Mouse (Mus musculus) hematopoietic stem cell, adult 5-6 weeks (primary cell): ENCODE data around the gene Ibsp. TPM values are rescaled to one million over a fixed set of nuclear protein-coding genes. Genes with fewer than 3 reads are reported as not detected.

ENCODE experiments used
- ATAC-seq, 2 experiments: fragments of 125-278 bp in 1 of 2; replicated peaks in 1 of 2; 2 replicates each; pipeline ENCODE4 v1.8.0; 2016 to 2017; ENCODE audit warnings: inconsistent platforms in 2 of 2, mild to moderate bottlenecking in 2 of 2, moderate number of reproducible peaks in 2 of 2, low read depth in 1 of 2, moderate TSS enrichment in 1 of 2; ENCODE audit not compliant: low FRiP score in 2 of 2, poor library complexity in 2 of 2, severe bottlenecking in 2 of 2, insufficient read depth in 1 of 2, low TSS enrichment in 1 of 2
- total RNA-seq: library from RNA; stranded (forward); fragments of 172-1452, 232-1000 nt; gene quantifications from 2 replicates; pipeline ENCODE4 v1.2.3, GENCODE M21; 2017

Gene Ibsp
- total RNA-seq: 0.05 and 1.1 TPM in 2 replicates

DNA sequence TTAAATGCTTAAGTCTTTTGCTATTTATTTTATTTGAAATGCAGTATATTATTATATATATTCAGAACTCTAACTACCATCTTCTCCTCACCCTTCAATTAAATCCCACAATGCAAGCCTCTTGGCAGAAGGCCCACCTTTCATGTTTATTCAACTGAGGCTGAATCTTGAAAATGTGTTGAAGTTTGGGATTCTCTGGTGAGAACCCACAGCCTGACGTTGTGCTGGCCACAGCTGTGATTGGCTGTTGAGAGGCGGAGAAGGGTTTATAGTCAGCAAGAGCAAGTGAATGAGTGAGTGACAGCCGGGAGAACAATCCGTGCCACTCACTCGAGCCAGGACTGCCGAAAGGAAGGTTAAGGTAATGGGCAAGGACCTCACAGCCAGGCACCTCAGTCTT, at the start of gene Ibsp:
Ibsp (plus strand) TSS at position 178 of the 400 bp plus-strand sequence.
- ATAC-seq: no peak

DNA sequence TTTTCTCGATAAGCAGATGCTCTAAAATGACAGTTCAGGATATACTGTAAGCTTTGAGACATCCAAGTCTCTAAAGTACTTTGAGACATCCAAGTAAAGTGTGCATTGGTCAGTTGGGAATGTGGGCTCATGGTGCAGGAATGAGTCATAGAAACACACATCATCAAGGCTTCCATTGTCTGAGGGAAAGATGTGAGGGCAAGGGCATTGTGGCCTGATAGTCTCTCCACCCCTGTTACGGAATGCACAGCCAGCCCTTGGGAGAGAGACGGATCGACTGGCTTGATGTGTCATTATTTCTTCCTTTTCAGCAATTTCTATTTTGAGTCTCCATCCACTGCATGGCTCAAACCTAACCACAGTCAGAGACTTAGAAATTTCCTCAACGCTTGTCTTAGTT, 47.2 kb upstream of the Ibsp start:
- ATAC-seq: no peak

DNA sequence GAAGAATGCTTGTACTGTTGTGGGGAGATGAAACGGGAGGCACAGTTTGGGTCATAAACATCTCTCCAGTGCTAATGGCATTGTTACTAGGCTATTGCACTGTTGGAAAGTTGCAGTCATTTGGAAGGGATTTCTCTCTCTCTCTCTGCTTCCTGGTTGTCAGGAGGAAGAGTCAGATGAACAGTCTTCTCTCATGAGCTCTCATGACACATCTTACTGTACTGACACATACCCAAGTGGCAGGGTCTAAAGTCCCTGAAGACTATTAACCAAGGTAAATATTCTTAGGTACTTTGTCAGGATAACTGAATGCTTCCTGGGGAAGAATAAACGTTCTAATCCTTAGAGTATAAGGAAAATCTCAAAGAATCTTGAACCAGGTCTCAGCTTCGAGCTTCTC, 42.4 kb upstream of the Ibsp start:
- ATAC-seq: no peak

- no peak for ATAC-seq
Observed at GRCm38 (mm10) chr5:104261908-104262461, 37.0 kb upstream of the Ibsp start.

- ATAC-seq: no peak
Observed at GRCm38 (mm10) chr5:104263014-104263776, 35.8 kb upstream of the Ibsp start.

DNA sequence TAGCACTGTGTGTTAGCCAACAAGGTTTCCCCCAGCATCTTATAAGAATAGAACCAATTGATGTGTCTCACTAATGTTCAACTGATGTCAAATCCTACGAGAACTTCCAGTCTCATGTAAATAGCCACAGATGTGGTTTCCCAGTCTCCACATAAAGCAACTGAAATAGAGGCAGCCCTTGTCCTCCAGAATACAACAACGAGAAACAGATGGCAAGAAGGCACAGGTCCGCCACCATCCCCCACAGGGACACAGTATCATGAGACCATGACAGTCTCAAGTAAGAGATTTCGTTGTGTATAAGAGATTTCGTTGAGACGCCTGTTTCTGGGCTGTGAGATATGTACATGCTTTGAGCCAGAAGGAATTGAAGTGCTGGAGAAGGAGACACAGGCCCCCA, 4.8 kb upstream of the Ibsp start:
- no peak for ATAC-seq

DNA sequence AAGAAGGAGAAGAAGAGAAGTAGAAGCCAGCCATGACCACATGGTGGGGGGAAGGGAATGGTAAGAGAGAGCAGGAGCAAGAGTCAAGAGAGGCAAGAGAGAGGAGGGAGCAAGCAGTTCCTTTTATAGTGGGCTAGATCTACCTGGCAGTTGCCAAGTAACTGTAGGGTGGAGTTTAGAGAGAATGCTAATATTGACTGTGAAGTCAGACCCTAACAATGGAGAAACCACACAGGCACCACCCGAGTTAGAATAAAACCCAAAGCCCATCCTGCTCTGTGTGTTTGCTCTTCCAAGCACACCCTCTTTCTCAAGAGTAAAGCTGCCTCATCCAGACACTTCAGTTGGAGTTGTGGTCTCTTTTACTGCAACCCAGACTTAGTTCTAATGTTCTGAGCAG, 15.1 kb downstream of the Ibsp start:
- no peak for ATAC-seq

DNA sequence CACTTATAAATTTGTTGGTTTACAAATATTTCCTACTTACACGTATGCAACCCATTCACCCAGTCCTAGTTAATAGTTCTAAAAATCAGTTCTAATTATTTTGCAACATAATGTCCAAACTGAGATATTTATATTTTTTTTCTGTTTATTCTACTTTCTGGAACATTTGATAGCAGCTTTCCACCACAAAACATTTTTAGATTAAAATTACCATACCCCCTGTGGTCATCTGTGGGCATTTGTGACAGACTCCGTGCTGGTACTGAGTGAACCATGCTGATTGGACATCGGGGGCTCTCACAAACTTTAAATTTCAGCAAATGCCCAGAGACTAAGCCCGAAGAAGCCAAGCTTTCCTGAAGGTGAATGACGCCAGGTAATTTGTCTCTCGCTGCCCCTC, 26.1 kb downstream of the Ibsp start, which contains the start of gene Mepe:
Mepe (plus strand) TSS at position 301 of the 400 bp plus-strand sequence.
- no peak for ATAC-seq

GRCm38 (mm10) chr5:104326884-104327283, 27.9 kb downstream of the Ibsp start:
- ATAC-seq: no peak

DNA sequence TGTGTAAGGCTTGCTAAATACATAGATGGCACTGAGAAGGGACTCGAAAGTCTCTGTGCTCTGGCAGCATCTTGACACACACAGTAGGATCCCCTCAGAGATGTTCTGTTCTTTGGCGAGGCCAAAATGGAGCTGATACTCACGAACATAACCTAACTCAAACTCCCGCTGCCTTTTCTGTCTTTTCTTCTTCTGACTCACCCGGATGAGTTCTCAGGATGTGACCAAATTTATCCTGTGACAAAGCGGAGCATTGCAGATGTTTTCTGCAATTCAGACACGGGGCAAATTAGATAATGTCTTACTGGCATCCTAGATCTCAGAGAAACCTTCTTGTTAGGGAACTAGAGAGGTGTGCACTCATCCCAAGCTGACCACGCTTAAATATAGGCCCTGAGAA, 28.4 kb downstream of the Ibsp start:
- no peak for ATAC-seq

GRCm38 (mm10) chr5:104327876-104328275, 28.9 kb downstream of the Ibsp start:
- no peak for ATAC-seq

- ATAC-seq: no peak
Observed at GRCm38 (mm10) chr5:104328317-104328850, 29.4 kb downstream of the Ibsp start.

DNA sequence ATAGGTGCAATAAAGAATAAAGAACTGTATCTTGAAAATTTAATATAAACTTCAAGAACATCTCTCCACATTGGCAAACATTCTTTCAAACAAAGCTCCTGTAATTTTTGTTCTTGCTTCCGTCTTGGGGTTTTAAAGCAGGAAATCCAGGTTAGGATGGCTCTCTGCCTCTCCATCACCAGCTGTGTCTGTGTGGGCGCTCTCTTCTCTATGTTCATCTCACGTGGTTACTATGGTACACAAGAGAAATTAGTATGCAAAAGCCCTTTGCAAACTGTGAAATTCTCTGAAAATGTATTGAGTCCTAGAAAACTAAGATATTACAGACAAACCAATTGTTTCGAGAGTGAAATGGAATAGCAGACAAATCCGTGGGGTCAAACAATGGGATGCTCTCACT, 30.4 kb downstream of the Ibsp start:
- ATAC-seq: no peak

DNA sequence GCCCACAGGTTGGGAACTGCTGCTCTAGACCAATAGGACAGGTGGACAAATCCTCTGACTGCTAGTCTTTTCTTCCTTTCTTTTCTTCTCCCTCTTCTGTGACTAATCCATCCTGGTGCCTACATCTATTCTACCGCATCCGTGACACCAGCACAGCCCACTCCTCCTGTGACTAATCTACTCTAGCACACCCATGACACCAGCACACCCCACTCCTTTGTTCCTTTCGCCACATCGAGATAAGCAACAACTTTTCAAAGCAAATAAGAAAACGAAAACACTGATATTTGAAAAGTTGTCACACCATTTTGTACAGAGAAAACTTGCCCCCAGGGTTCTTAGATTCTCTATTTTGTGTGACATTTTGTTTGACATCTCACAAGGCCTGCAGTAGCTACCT, 31.1 kb downstream of the Ibsp start:
- no peak for ATAC-seq

DNA sequence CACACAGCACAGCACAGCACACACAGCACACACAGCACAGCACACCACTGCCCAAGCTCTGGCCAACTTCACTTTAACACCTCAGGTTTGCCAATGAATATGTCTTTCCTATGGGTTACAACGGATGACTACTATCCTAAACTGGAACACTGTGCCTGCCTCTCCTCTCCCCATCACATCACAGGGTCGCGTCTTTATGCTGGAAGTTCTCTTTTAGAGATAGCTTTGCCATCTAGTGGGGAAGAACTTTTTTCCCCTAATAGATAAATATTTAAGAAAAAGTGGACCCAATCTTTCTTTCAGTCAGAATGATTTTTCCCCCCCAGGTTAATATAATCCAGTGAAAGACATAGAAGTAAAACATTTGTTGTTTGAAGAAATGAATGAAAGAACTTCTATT, 33.3 kb downstream of the Ibsp start:
- no peak for ATAC-seq

- no peak; a peak in 1 of 4 replicates for ATAC-seq
Observed at GRCm38 (mm10) chr5:104333231-104333640, 34.3 kb downstream of the Ibsp start.

DNA sequence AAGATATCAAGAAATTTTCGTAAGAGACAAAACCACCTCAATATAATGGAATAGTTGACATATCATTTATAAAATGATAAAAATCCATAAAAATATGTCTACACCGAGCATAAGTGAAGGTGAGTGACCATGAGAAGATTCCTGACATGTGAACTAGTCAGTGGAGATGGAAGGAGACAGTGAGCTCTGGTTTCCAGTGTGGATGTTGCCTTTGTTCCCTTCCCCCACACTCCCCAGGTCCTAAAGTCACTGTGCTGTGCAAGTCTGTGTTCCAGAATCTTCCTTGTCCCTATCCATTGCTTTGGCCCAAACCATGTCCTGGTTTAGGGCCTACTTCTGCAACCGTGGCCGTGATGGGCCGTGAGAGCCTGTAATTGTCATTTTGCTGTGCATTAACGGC, 34.7 kb downstream of the Ibsp start:
- no peak for ATAC-seq

GRCm38 (mm10) chr5:104334516-104334915, 35.5 kb downstream of the Ibsp start:
- ATAC-seq: no peak

DNA sequence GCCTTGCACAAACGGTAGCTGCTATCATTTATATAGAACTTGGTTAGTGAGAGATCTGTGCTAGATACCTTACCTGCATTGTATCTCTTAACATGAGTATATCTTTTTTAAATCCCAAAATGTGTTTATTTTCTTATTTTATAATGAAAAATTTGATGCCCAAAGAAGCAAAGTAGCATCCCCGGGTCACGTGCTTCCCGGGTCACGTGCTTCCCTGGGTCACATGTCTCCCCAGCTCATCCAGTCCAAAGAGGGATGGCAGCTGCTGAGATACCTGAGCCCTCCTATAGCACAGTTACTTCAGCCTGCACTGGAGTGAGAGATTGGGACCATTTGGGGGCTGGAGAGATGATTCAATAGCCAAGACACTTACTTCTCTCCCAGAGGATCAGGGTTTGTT, 37.0 kb downstream of the Ibsp start:
- ATAC-seq: no peak
